Mouse (Mus musculus): Measurements from ENCODE around the gene Prox2.

Prox2 gene

DNA sequence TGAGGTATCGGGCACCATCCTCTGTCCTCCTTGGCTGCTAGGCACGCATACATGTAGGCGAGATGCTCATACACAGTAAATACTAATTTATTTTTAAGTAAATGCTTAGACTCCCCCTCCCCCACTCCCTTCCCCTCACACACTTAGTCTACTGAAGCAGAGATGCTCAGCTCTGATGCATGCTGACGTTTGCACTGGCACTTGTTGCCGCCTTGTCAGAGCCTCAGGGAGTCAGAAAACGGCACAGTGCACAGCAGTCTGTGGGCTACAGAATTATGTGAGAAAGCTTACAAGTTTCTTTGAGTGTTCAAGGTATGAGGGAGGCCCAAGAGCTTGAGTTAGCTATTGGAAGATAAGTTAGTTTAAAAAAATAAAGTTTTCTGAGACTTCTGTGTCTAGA, 20.8 kb upstream of the Prox2 start:
- DNase-seq (ENCODE audit: low spot score): no peak

GRCm38 (mm10) chr12:85129426-85129978, 18.9 kb upstream of the Prox2 start:
- DNase-seq (ENCODE audit: low spot score): no peak

DNA sequence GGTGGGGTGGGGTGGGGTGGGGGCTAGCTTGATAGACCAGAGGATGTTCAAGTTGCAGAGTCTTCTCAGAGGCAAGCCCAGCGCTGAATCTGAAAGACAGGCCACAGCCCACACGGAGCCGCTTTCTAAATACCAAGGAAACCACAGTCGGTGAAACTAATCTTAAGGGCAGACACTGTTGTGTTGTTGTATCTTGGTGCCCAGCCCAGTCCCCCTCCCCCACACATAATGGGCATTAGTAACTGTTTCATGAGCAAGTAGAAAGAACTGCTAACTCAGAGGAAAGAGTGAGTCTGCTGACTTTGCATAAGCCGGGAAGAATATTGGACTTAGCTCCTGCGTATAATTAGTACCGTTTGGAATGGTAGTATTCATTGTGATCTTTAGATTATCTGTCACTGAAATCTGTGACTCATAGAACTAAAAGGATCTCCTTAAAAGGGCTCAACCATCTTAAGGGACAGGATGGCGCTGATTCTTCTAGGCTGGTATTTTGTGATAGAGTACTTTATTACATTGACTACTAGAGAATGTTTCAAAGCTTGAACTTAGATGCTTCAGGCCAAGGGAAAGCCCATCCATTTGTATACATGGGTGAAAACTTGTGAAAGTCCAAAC, 16.5 kb upstream of the Prox2 start:
- DNase-seq (ENCODE audit: low spot score): peak; percentile 68

DNA sequence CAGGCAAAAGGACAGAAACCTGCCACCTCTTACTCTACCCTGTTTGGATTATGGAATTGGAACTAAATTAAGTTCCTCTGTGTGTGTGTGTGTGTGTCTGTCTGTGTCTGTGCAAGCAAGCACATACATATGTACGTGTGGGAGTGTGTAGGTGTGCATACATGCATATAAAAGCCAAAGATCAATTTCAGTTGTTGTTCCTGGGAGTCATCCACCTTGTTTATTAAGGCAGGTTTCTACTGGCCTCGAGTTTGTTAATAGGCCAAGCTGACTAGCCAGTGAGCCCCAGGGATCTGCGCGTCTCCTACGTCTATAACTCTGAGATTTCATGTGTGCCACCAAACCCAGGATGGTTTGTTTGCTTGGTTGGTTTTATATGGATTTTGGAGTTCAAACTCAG, 14.2 kb upstream of the Prox2 start:
- DNase-seq (ENCODE audit: low spot score): no peak

- no peak for DNase-seq (ENCODE audit: low spot score)
Measured at GRCm38 (mm10) chr12:85123645-85124044, 13.1 kb upstream of the Prox2 start.

GRCm38 (mm10) chr12:85123108-85123530, 12.6 kb upstream of the Prox2 start:
- no peak for DNase-seq (ENCODE audit: low spot score)

GRCm38 (mm10) chr12:85121806-85122459, 11.4 kb upstream of the Prox2 start:
- DNase-seq (ENCODE audit: low spot score): no peak

- peak; percentile 78 for DNase-seq (ENCODE audit: low spot score)
Measured at GRCm38 (mm10) chr12:85115678-85116077, 5.1 kb upstream of the Prox2 start.

- no peak for DNase-seq (ENCODE audit: low spot score)
Measured at GRCm38 (mm10) chr12:85113917-85114316, 3.4 kb upstream of the Prox2 start.

DNA sequence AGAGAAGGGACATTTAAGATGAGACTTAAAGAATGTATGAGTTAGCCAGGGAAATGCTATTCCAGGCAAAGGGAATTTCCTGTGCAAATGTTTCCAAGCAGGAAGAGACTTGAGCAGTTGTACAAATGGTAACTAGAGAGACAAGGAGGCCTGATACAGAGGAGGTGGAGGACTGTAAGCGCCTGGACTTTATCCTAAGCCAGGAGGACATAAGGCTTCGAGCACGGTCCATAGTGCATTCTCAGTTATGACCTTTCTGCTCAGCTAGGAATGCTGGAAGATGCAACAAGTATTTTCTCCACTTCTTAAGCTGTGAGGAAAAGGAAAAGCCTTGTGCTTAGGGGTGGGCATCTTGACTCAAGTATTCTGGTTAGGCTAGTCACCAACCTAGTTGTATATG, 2.8 kb upstream of the Prox2 start:
- no peak for DNase-seq (ENCODE audit: low spot score)

- DNase-seq (ENCODE audit: low spot score): no peak
Measured at GRCm38 (mm10) chr12:85112550-85113251, 2.1 kb upstream of the Prox2 start.

- peak; percentile 45 for DNase-seq (ENCODE audit: low spot score)
Measured at GRCm38 (mm10) chr12:85110011-85110697, 405 bp downstream of the Prox2 start.

- DNase-seq (ENCODE audit: low spot score): no peak
Measured at GRCm38 (mm10) chr12:85109426-85109825, 1.1 kb downstream of the Prox2 start.

DNA sequence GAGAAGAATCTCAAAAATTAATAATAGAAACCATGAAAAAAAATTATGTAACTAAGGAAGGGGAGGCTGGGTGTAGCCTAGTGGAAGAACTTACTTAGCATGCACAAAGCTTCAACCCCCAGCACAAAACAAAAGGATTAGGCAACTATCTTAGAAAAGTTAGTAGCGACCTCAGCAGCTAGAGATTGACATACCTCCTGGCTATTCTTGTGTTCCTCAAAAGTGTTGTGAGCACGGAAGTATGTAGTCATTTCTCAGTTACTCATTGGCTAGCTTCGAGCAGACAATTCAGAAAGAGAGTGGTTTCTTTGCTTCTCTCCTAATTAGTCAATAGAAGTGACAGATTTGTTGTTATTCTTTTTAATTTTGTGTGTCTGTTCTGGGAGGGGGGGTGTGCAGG, 1.9 kb downstream of the Prox2 start:
- no peak for DNase-seq (ENCODE audit: low spot score)

- no peak for DNase-seq (ENCODE audit: low spot score)
Measured at GRCm38 (mm10) chr12:85106292-85106691, 4.3 kb downstream of the Prox2 start.

GRCm38 (mm10) chr12:85104789-85105188, 5.8 kb downstream of the Prox2 start:
- no peak for DNase-seq (ENCODE audit: low spot score)

- no peak for DNase-seq (ENCODE audit: low spot score)
Measured at GRCm38 (mm10) chr12:85103096-85103495, 7.5 kb downstream of the Prox2 start.

DNA sequence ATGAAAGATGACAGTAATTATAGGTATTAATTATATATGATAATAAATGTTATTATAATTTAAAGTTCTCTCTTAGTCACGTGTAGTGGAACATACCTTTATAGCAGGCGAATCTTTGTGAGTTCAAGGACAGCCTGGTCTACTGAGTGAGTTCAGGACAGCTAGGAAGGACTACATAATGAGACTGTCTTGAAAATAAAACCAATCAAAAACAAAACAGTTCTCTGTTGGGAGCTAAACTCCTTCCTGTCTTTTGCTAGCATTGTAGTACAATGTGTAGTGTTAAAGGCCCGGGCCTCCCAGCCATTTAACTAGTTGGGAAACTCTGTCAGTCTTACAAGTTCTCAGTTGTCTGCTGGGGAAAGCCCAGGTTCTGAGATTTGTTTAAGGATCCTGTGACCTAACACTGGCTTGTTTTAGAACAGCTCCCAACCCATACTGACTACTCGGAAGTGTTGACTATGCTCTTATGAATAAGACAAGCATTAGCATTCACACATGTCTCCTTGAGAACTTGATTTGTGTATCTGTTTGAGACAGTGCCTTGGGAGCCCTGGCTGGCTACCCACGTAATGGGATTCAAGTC, 8.9 kb downstream of the Prox2 start:
- no peak for DNase-seq (ENCODE audit: low spot score)

- no peak for DNase-seq (ENCODE audit: low spot score)
Measured at GRCm38 (mm10) chr12:85101001-85101400, 9.6 kb downstream of the Prox2 start.

GRCm38 (mm10) chr12:85095859-85096258, 14.7 kb downstream of the Prox2 start:
- DNase-seq (ENCODE audit: low spot score): no peak

DNA sequence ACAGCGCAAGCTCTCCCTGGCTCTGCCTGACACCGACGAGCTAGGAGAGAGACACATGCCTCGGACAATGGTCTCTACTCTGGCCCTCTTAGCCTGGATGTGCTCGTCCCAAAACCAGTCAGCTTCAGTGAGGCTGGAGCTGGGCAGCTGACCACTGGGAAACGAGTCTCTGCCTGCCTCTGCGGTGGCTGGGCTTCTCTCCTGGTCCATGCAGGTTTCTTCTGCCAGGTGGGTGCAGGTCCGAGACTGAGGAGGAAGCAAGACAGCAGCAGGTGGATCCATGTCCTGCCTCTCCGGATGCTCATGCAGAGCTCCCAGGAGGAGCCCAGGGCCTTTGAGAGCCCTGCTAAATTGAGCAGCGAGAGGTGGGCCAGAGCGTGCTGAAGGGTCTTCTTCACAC, 15.4 kb downstream of the Prox2 start:
- no peak for DNase-seq (ENCODE audit: low spot score)

- DNase-seq (ENCODE audit: low spot score): peak; percentile 28
Measured at GRCm38 (mm10) chr12:85094706-85095105, 15.9 kb downstream of the Prox2 start.
